Mouse (Mus musculus): ENCODE measurements around the gene Gm9922.

Gene Gm9922

GRCm38 (mm10) chr14:101729237-101729971, at the start of gene Gm9922, which contains the start of gene Lmo7:
Gene Gm9922 (minus strand): TSS chr14:101729814.
Gene Lmo7 (plus strand): TSS chr14:101729957.
- DNase-seq (ENCODE audit: low read depth), result peak; percentile 47

- DNase-seq (ENCODE audit: low read depth), result no peak
Measured at GRCm38 (mm10) chr14:101778426-101778825, 48.8 kb upstream of the Gm9922 start.

GRCm38 (mm10) chr14:101777129-101777493, 47.5 kb upstream of the Gm9922 start:
- no peak for DNase-seq (ENCODE audit: low read depth)

- no peak for DNase-seq (ENCODE audit: low read depth)
Measured at GRCm38 (mm10) chr14:101776296-101777128, 46.9 kb upstream of the Gm9922 start.

- DNase-seq (ENCODE audit: low read depth), result peak; percentile 23
Measured at GRCm38 (mm10) chr14:101774631-101775030, 45.0 kb upstream of the Gm9922 start.

GRCm38 (mm10) chr14:101771756-101772155, 42.1 kb upstream of the Gm9922 start:
- no peak for DNase-seq (ENCODE audit: low read depth)

GRCm38 (mm10) chr14:101771336-101771735, 41.7 kb upstream of the Gm9922 start:
- no peak for DNase-seq (ENCODE audit: low read depth)

GRCm38 (mm10) chr14:101763762-101764295, 34.2 kb upstream of the Gm9922 start:
- no peak for DNase-seq (ENCODE audit: low read depth)

GRCm38 (mm10) chr14:101762267-101762666, 32.7 kb upstream of the Gm9922 start:
- DNase-seq (ENCODE audit: low read depth), result no peak

GRCm38 (mm10) chr14:101755425-101755824, 25.8 kb upstream of the Gm9922 start:
- DNase-seq (ENCODE audit: low read depth), result no peak

GRCm38 (mm10) chr14:101750910-101751309, 21.3 kb upstream of the Gm9922 start:
- DNase-seq (ENCODE audit: low read depth), result no peak

- no peak for DNase-seq (ENCODE audit: low read depth)
Measured at GRCm38 (mm10) chr14:101748436-101748835, 18.8 kb upstream of the Gm9922 start.

GRCm38 (mm10) chr14:101747811-101748210, 18.2 kb upstream of the Gm9922 start:
- DNase-seq (ENCODE audit: low read depth), result no peak

GRCm38 (mm10) chr14:101746635-101747034, 17.0 kb upstream of the Gm9922 start:
- no peak for DNase-seq (ENCODE audit: low read depth)

- no peak for DNase-seq (ENCODE audit: low read depth)
Measured at GRCm38 (mm10) chr14:101737501-101737900, 7.9 kb upstream of the Gm9922 start.

GRCm38 (mm10) chr14:101733542-101734303, 4.1 kb upstream of the Gm9922 start:
- DNase-seq (ENCODE audit: low read depth), result peak; percentile 23

- DNase-seq (ENCODE audit: low read depth), result peak; percentile 20
Measured at GRCm38 (mm10) chr14:101729972-101730692, 518 bp upstream of the Gm9922 start.

GRCm38 (mm10) chr14:101714414-101714813, 15.2 kb downstream of the Gm9922 start:
- DNase-seq (ENCODE audit: low read depth), result no peak

- DNase-seq (ENCODE audit: low read depth), result no peak
Measured at GRCm38 (mm10) chr14:101707088-101707487, 22.5 kb downstream of the Gm9922 start.

GRCm38 (mm10) chr14:101704479-101704878, 25.1 kb downstream of the Gm9922 start:
- peak; percentile 40 for DNase-seq (ENCODE audit: low read depth)

- no peak for DNase-seq (ENCODE audit: low read depth)
Measured at GRCm38 (mm10) chr14:101688406-101688805, 41.2 kb downstream of the Gm9922 start.

Measured in induced T-regulatory cell, adult 2 months (primary cell).